Mouse (Mus musculus): ENCODE data around the gene Pfdn5. TPM values are rescaled to one million over a fixed set of nuclear protein-coding genes. Genes with fewer than 3 reads are reported as not detected.
A peak's percentile ranks its signal among the peaks of the same experiment; 100 is the strongest.

Pfdn5 gene
- polyA plus RNA-seq, 1 experiment, result 309 TPM

- Histone ChIP-seq H3K9me3 (replicated peaks; ENCODE audit: control insufficient read depth, insufficient read depth, low read length, poor library complexity, severe bottlenecking) (no peaks in the 10 kb centered on the region), H3K9ac (ENCODE audit: low read depth, poor library complexity, severe bottlenecking) (no peak overlapping the region), H3K36me3 (ENCODE audit: control insufficient read depth, insufficient read depth, low read length, poor library complexity, severe bottlenecking) (peaks cover 69% of the 10 kb centered on the region), H3K27ac (ENCODE audit: insufficient read depth, low read length) (no peak overlapping the region), H3K27me3 (ENCODE audit: control insufficient read depth, insufficient read depth, low read length, poor library complexity, severe bottlenecking) (no peaks in the 10 kb centered on the region), H3K4me1 (ENCODE audit: control insufficient read depth, insufficient read depth, low read length) (no peaks in the 10 kb centered on the region), H3K4me3 (ENCODE audit: low read depth, low read length) (no peak overlapping the region)
- TF ChIP-seq POLR2A (IDR thresholded peaks at IDR 0.05; ENCODE audit: insufficient read depth, low read length), result no peak
- TF ChIP-seq CTCF (IDR thresholded peaks at IDR 0.05; ENCODE audit: low read depth, low read length), result no peak
- TF ChIP-seq EP300 (IDR thresholded peaks at IDR 0.05; ENCODE audit: insufficient read depth, low read depth, low read length), result no peak
Measured at GRCm38 (mm10) chr15:102302542-102302941, 23.4 kb upstream of the Pfdn5 start.

- H3K9me3 ChIP-seq (replicated peaks; ENCODE audit: control insufficient read depth, insufficient read depth, low read length, poor library complexity, severe bottlenecking), result no peaks in the 10 kb centered on the region
- no peak for TF ChIP-seq POLR2A (IDR thresholded peaks at IDR 0.05; ENCODE audit: insufficient read depth, low read length)
- no peak for TF ChIP-seq EP300 (IDR thresholded peaks at IDR 0.05; ENCODE audit: insufficient read depth, low read depth, low read length)
- no peak for TF ChIP-seq CTCF (IDR thresholded peaks at IDR 0.05; ENCODE audit: low read depth, low read length)
- H3K4me3 ChIP-seq (ENCODE audit: low read depth, low read length), result no peak overlapping the region
- H3K27me3 ChIP-seq (ENCODE audit: control insufficient read depth, insufficient read depth, low read length, poor library complexity, severe bottlenecking), result no peaks in the 10 kb centered on the region
- H3K27ac ChIP-seq (ENCODE audit: insufficient read depth, low read length), result no peak overlapping the region
- H3K36me3 ChIP-seq (ENCODE audit: control insufficient read depth, insufficient read depth, low read length, poor library complexity, severe bottlenecking), result peaks cover 81% of the 10 kb centered on the region
- H3K4me1 ChIP-seq (ENCODE audit: control insufficient read depth, insufficient read depth, low read length), result no peaks in the 10 kb centered on the region
- no peak overlapping the region for H3K9ac ChIP-seq (ENCODE audit: low read depth, poor library complexity, severe bottlenecking)
Measured at GRCm38 (mm10) chr15:102308717-102309116, 17.2 kb upstream of the Pfdn5 start.

- no peak overlapping the region for H3K4me3 ChIP-seq (ENCODE audit: low read depth, low read length)
- H3K27me3 ChIP-seq (ENCODE audit: control insufficient read depth, insufficient read depth, low read length, poor library complexity, severe bottlenecking), result no peaks in the 10 kb centered on the region
- H3K36me3 ChIP-seq (ENCODE audit: control insufficient read depth, insufficient read depth, low read length, poor library complexity, severe bottlenecking), result peaks cover 81% of the 10 kb centered on the region
- no peak for TF ChIP-seq CTCF (IDR thresholded peaks at IDR 0.05; ENCODE audit: low read depth, low read length)
- TF ChIP-seq POLR2A (IDR thresholded peaks at IDR 0.05; ENCODE audit: insufficient read depth, low read length), result no peak
- no peak for TF ChIP-seq EP300 (IDR thresholded peaks at IDR 0.05; ENCODE audit: insufficient read depth, low read depth, low read length)
- no peak overlapping the region for H3K27ac ChIP-seq (ENCODE audit: insufficient read depth, low read length)
- H3K9ac ChIP-seq (ENCODE audit: low read depth, poor library complexity, severe bottlenecking), result no peak overlapping the region
- no peaks in the 10 kb centered on the region for H3K4me1 ChIP-seq (ENCODE audit: control insufficient read depth, insufficient read depth, low read length)
- H3K9me3 ChIP-seq (replicated peaks; ENCODE audit: control insufficient read depth, insufficient read depth, low read length, poor library complexity, severe bottlenecking), result no peaks in the 10 kb centered on the region
Measured at GRCm38 (mm10) chr15:102310074-102310845, 15.7 kb upstream of the Pfdn5 start.

GRCm38 (mm10) chr15:102311489-102311888 lies 14.4 kb upstream of the Pfdn5 start:
- no peak overlapping the region for H3K27ac ChIP-seq (ENCODE audit: insufficient read depth, low read length)
- no peaks in the 10 kb centered on the region for H3K9me3 ChIP-seq (replicated peaks; ENCODE audit: control insufficient read depth, insufficient read depth, low read length, poor library complexity, severe bottlenecking)
- no peak overlapping the region for H3K4me3 ChIP-seq (ENCODE audit: low read depth, low read length)
- H3K9ac ChIP-seq (ENCODE audit: low read depth, poor library complexity, severe bottlenecking), result no peak overlapping the region
- TF ChIP-seq POLR2A (IDR thresholded peaks at IDR 0.05; ENCODE audit: insufficient read depth, low read length), result no peak
- no peak for TF ChIP-seq EP300 (IDR thresholded peaks at IDR 0.05; ENCODE audit: insufficient read depth, low read depth, low read length)
- no peak for TF ChIP-seq CTCF (IDR thresholded peaks at IDR 0.05; ENCODE audit: low read depth, low read length)
- no peaks in the 10 kb centered on the region for H3K27me3 ChIP-seq (ENCODE audit: control insufficient read depth, insufficient read depth, low read length, poor library complexity, severe bottlenecking)
- H3K36me3 ChIP-seq (ENCODE audit: control insufficient read depth, insufficient read depth, low read length, poor library complexity, severe bottlenecking), result peaks cover 75% of the 10 kb centered on the region
- H3K4me1 ChIP-seq (ENCODE audit: control insufficient read depth, insufficient read depth, low read length), result no peaks in the 10 kb centered on the region

- Histone ChIP-seq H3K27ac (ENCODE audit: insufficient read depth, low read length) (no peak overlapping the region), H3K27me3 (ENCODE audit: control insufficient read depth, insufficient read depth, low read length, poor library complexity, severe bottlenecking) (no peaks in the 10 kb centered on the region), H3K9ac (ENCODE audit: low read depth, poor library complexity, severe bottlenecking) (no peak overlapping the region), H3K36me3 (ENCODE audit: control insufficient read depth, insufficient read depth, low read length, poor library complexity, severe bottlenecking) (peaks cover 70% of the 10 kb centered on the region), H3K4me3 (ENCODE audit: low read depth, low read length) (no peak overlapping the region), H3K9me3 (replicated peaks; ENCODE audit: control insufficient read depth, insufficient read depth, low read length, poor library complexity, severe bottlenecking) (no peaks in the 10 kb centered on the region), H3K4me1 (ENCODE audit: control insufficient read depth, insufficient read depth, low read length) (no peaks in the 10 kb centered on the region)
- no peak for TF ChIP-seq POLR2A (IDR thresholded peaks at IDR 0.05; ENCODE audit: insufficient read depth, low read length)
- no peak for TF ChIP-seq EP300 (IDR thresholded peaks at IDR 0.05; ENCODE audit: insufficient read depth, low read depth, low read length)
- no peak for TF ChIP-seq CTCF (IDR thresholded peaks at IDR 0.05; ENCODE audit: low read depth, low read length)
Measured at GRCm38 (mm10) chr15:102315292-102315691, 10.6 kb upstream of the Pfdn5 start.

- no peaks in the 10 kb centered on the region for H3K4me1 ChIP-seq (ENCODE audit: control insufficient read depth, insufficient read depth, low read length)
- no peaks in the 10 kb centered on the region for H3K27me3 ChIP-seq (ENCODE audit: control insufficient read depth, insufficient read depth, low read length, poor library complexity, severe bottlenecking)
- H3K36me3 ChIP-seq (ENCODE audit: control insufficient read depth, insufficient read depth, low read length, poor library complexity, severe bottlenecking), result peaks cover 72% of the 10 kb centered on the region
- TF ChIP-seq EP300 (IDR thresholded peaks at IDR 0.05; ENCODE audit: insufficient read depth, low read depth, low read length) (no peak), CTCF (IDR thresholded peaks at IDR 0.05; ENCODE audit: low read depth, low read length) (peak; percentile 81)
- no peak overlapping the region for H3K9ac ChIP-seq (ENCODE audit: low read depth, poor library complexity, severe bottlenecking)
- no peak overlapping the region for H3K4me3 ChIP-seq (ENCODE audit: low read depth, low read length)
- H3K9me3 ChIP-seq (replicated peaks; ENCODE audit: control insufficient read depth, insufficient read depth, low read length, poor library complexity, severe bottlenecking), result no peaks in the 10 kb centered on the region
- H3K27ac ChIP-seq (ENCODE audit: insufficient read depth, low read length), result no peak overlapping the region
Measured at GRCm38 (mm10) chr15:102316263-102316662, 9.7 kb upstream of the Pfdn5 start.

All from ES-Bruce4 (cell line).